8 mouse cellular contexts compared by ENCODE assay signal in genomic region chr7:16296146-16296545, GRCm38 (mm10). TPM values are rescaled to one million over a fixed set of nuclear protein-coding genes. Genes with fewer than 3 reads are reported as not detected.
DNase-seq lines count a peak whose midpoint lies in the region; ATAC-seq and TF ChIP-seq lines count a peak whose summit lies in the region.

No protein-coding gene starts in this region.

- peak overlapping the region; percentile 67; the same call in 1 of the 2 replicates for H3K4me2 ChIP-seq in intestine, embryonic 14.5 days (ENCODE audit: low read length)
- H3K4me2 ChIP-seq in intestine, postnatal 0 days (replicated peaks; ENCODE audit: low read depth): no peak overlapping the region

- no peaks in the 10 kb centered on the region for H3K27me3 ChIP-seq in intestine, embryonic 14.5 days (replicated peaks; ENCODE audit: control insufficient read depth, insufficient read depth, low read length)
- H3K27me3 ChIP-seq in intestine, postnatal 0 days (replicated peaks; ENCODE audit: control insufficient read depth, insufficient read depth, low read length): 0 out of 2 replicates have a peak, but pooled peaks cover 4% of the 10 kb centered on the region

- H3K9me3 ChIP-seq in intestine, embryonic 14.5 days (ENCODE audit: control insufficient read depth, low read length): no peaks in the 10 kb centered on the region
- no peaks in the 10 kb centered on the region for H3K9me3 ChIP-seq in intestine, postnatal 0 days (ENCODE audit: control insufficient read depth)

- 43% methylated on average over 2 of the region's 2 CpGs for WGBS in intestine, embryonic 14.5 days
- 32% methylated on average over 2 of the region's 2 CpGs for WGBS in intestine, postnatal 0 days
- WGBS in macrophage (ENCODE audit: missing documents): 42% methylated on average over 2 of the region's 2 CpGs

- intact Hi-C loops in left cerebral cortex, postnatal 10 days (cut with DNase I): loop anchor here (2.0 to 10.0 kb wide), 2 partner anchors 15 to 169 kb away; no protein-coding TSS in a partner anchor

- no peak overlapping the region for H3K9ac ChIP-seq in intestine, embryonic 14.5 days (ENCODE audit: low read length)
- H3K9ac ChIP-seq in intestine, postnatal 0 days (ENCODE audit: low read depth, low read length): no peak overlapping the region

- H3K36me3 ChIP-seq in intestine, embryonic 14.5 days (ENCODE audit: control insufficient read depth, insufficient read depth, low read length): no peaks in the 10 kb centered on the region
- H3K36me3 ChIP-seq in intestine, postnatal 0 days (ENCODE audit: control insufficient read depth, insufficient read depth): no peaks in the 10 kb centered on the region
- no peaks in the 10 kb centered on the region for H3K36me3 ChIP-seq in macrophage (ENCODE audit: inconsistent target)

- TF ChIP-seq CTCF in intestine, postnatal 0 days (IDR thresholded peaks at IDR 0.05; ENCODE audit: low read depth): no peak

- peak overlapping the region; percentile 75; the same call in 1 of the 2 replicates for H3K27ac ChIP-seq in intestine, embryonic 14.5 days (ENCODE audit: low read depth)
- no peak overlapping the region for H3K27ac ChIP-seq in intestine, postnatal 0 days (ENCODE audit: low read depth, low read length)
- peak overlapping the region; percentile 14 for H3K27ac ChIP-seq in macrophage

- H3K4me1 ChIP-seq in intestine, embryonic 14.5 days (replicated peaks; ENCODE audit: control insufficient read depth, insufficient read depth, low read length): peaks cover 26% of the 10 kb centered on the region
- no peaks in the 10 kb centered on the region for H3K4me1 ChIP-seq in intestine, postnatal 0 days (replicated peaks; ENCODE audit: control insufficient read depth, insufficient read depth, low read length)

- no peak overlapping the region for H3K4me3 ChIP-seq in intestine, embryonic 14.5 days (ENCODE audit: low read depth, low read length)
- H3K4me3 ChIP-seq in intestine, postnatal 0 days (ENCODE audit: low read depth, low read length): no peak overlapping the region
- no peak overlapping the region for H3K4me3 ChIP-seq in macrophage (ENCODE audit: inconsistent target)

- DNase-seq in intestine, embryonic 14.5 days (ENCODE audit: low spot score): no peak
- peak; percentile 21 for DNase-seq in MN1 (ENCODE audit: low spot score)
- no peak for DNase-seq in left cerebral cortex, postnatal 10 days (ENCODE audit: extremely low spot score in 1 of 2, low spot score in 2 of 2)
- DNase-seq in left cerebral cortex, adult 8-10 months (ENCODE audit: low spot score in 2 of 2): no peak
- DNase-seq in frontal cortex, postnatal 36 days (ENCODE audit: low spot score in 2 of 2): no peak

- ATAC-seq in intestine, embryonic 14.5 days (replicated peaks; ENCODE audit: low FRiP score, low TSS enrichment, low read depth): no peak
- ATAC-seq in intestine, postnatal 0 days: no peak
- peak; percentile 46 for ATAC-seq in erythroid progenitor cell, adult 5-6 weeks (replicated peaks; ENCODE audit: low FRiP score, poor library complexity, severe bottlenecking)

- H3K79me2 ChIP-seq in macrophage (ENCODE audit: inconsistent target): no peaks in the 10 kb centered on the region

RNA-seq across cellular contexts. Expression of gene Ccdc9, which starts 9.6 kb away (rescaled TPM):
- polyA plus RNA-seq in intestine, embryonic 14.5 days (2014; fragmentation: Nextera tagmentation; extraction: Ambion mirVana): 14.4 and 19.0 TPM in 2 replicates
- 14.2 and 14.8 TPM in 2 replicates for polyA plus RNA-seq in intestine, postnatal 0 days (2015; fragmentation: Nextera tagmentation; extraction: Ambion mirVana)
- 15.1 and 25.6 TPM in 2 replicates for total RNA-seq in erythroid progenitor cell, adult 5-6 weeks (2015; ENCODE audit: low replicate concordance)
- total RNA-seq in erythroid progenitor cell, adult 5-6 weeks (2017; ENCODE audit: low replicate concordance): 27.7 and 39.5 TPM in 2 replicates
- total RNA-seq in macrophage (2018; cell fraction: chromatin; rRNA removed): 100 to 1,000 TPM; 304 to 896 (median 675) TPM
- 10 to 100 TPM; 52.8 to 97.2 (median 73.4) TPM for total RNA-seq in macrophage (2018; cell fraction: cytosol; rRNA removed)
- 100 to 1,000 TPM; 161 to 339 (median 237) TPM for total RNA-seq in macrophage (2018; cell fraction: nucleus; rRNA removed)
- polyA plus RNA-seq in macrophage (2018): 99.0 to 183 TPM (median 120 TPM) in 3 replicates
- 10 to 100 TPM; 85.5 to 89.0 TPM for total RNA-seq in left cerebral cortex, postnatal 10 days (2021)
- 100 to 1,000 TPM in 1 of 4 experiments, 10 to 100 TPM in 3; 80.6 to 105 (median 83.6) TPM for total RNA-seq in left cerebral cortex, adult 8-10 months (2022)

RNA-seq across cellular contexts. Expression of gene Bbc3, which starts 12.0 kb away (rescaled TPM):
- 4.1 and 4.9 TPM in 2 replicates for polyA plus RNA-seq in intestine, embryonic 14.5 days (2014; fragmentation: Nextera tagmentation; extraction: Ambion mirVana)
- polyA plus RNA-seq in intestine, postnatal 0 days (2015; fragmentation: Nextera tagmentation; extraction: Ambion mirVana): 6.6 and 7.0 TPM in 2 replicates
- total RNA-seq in erythroid progenitor cell, adult 5-6 weeks (2015; ENCODE audit: low replicate concordance): 0.42 and 3.2 TPM in 2 replicates
- 0.76 and 2.6 TPM in 2 replicates for total RNA-seq in erythroid progenitor cell, adult 5-6 weeks (2017; ENCODE audit: low replicate concordance)
- 10 to 100 TPM in 18 of 26 experiments, 1 to 10 TPM in 8; 2.3 to 27.4 (median 15.9) TPM for total RNA-seq in macrophage (2018; cell fraction: chromatin; rRNA removed)
- 10 to 100 TPM in 23 of 26 experiments, 1 to 10 TPM in 3; 6.6 to 26.3 (median 16.8) TPM for total RNA-seq in macrophage (2018; cell fraction: cytosol; rRNA removed)
- 10 to 100 TPM; 11.1 to 31.5 (median 20.5) TPM for total RNA-seq in macrophage (2018; cell fraction: nucleus; rRNA removed)
- polyA plus RNA-seq in macrophage (2018): 5.0 to 24.1 TPM (median 6.4 TPM) in 3 replicates
- total RNA-seq in left cerebral cortex, postnatal 10 days (2021): 10 to 100 TPM; 30.1 to 34.6 TPM
- total RNA-seq in left cerebral cortex, adult 8-10 months (2022): 10 to 100 TPM in 3 of 4 experiments, 1 to 10 TPM in 1; 9.2 to 15.8 (median 12.0) TPM

RNA-seq across cellular contexts. Expression of gene Inafm1, which starts 22.7 kb away (rescaled TPM):
- polyA plus RNA-seq in intestine, embryonic 14.5 days (2014; fragmentation: Nextera tagmentation; extraction: Ambion mirVana): 16.0 and 18.1 TPM in 2 replicates
- 24.1 and 24.8 TPM in 2 replicates for polyA plus RNA-seq in intestine, postnatal 0 days (2015; fragmentation: Nextera tagmentation; extraction: Ambion mirVana)
- total RNA-seq in erythroid progenitor cell, adult 5-6 weeks (2015; ENCODE audit: low replicate concordance): 6.8 and 9.6 TPM in 2 replicates
- total RNA-seq in erythroid progenitor cell, adult 5-6 weeks (2017; ENCODE audit: low replicate concordance): 16.3 and 19.3 TPM in 2 replicates
- 10 to 100 TPM; 11.6 to 72.8 (median 39.4) TPM for total RNA-seq in macrophage (2018; cell fraction: chromatin; rRNA removed)
- total RNA-seq in macrophage (2018; cell fraction: cytosol; rRNA removed): 10 to 100 TPM in 4 of 26 experiments, 1 to 10 TPM in 22; 5.9 to 11.6 (median 8.4) TPM
- 10 to 100 TPM; 10.3 to 35.9 (median 25.5) TPM for total RNA-seq in macrophage (2018; cell fraction: nucleus; rRNA removed)
- polyA plus RNA-seq in macrophage (2018): 1.9 to 10.1 TPM (median 7.4 TPM) in 3 replicates
- total RNA-seq in left cerebral cortex, postnatal 10 days (2021): 10 to 100 TPM; 33.0 to 35.6 TPM
- 10 to 100 TPM; 34.6 to 36.9 (median 36.6) TPM for total RNA-seq in left cerebral cortex, adult 8-10 months (2022)

RNA-seq across cellular contexts. Expression of gene C5ar1, which starts 36.8 kb away (rescaled TPM):
- polyA plus RNA-seq in intestine, embryonic 14.5 days (2014; fragmentation: Nextera tagmentation; extraction: Ambion mirVana): 1.8 and 2.3 TPM in 2 replicates
- 2.1 TPM in 2 replicates for polyA plus RNA-seq in intestine, postnatal 0 days (2015; fragmentation: Nextera tagmentation; extraction: Ambion mirVana)
- total RNA-seq in erythroid progenitor cell, adult 5-6 weeks (2015; ENCODE audit: low replicate concordance): 5.4 and 8.0 TPM in 2 replicates
- 2.3 and 5.0 TPM in 2 replicates for total RNA-seq in erythroid progenitor cell, adult 5-6 weeks (2017; ENCODE audit: low replicate concordance)
- 100 to 1,000 TPM in 11 of 26 experiments, 10 to 100 TPM in 15; 18.9 to 297 (median 75.1) TPM for total RNA-seq in macrophage (2018; cell fraction: chromatin; rRNA removed)
- total RNA-seq in macrophage (2018; cell fraction: cytosol; rRNA removed): 100 to 1,000 TPM; 105 to 683 (median 289) TPM
- total RNA-seq in macrophage (2018; cell fraction: nucleus; rRNA removed): 100 to 1,000 TPM; 102 to 954 (median 358) TPM
- 254 to 928 TPM (median 285 TPM) in 3 replicates for polyA plus RNA-seq in macrophage (2018)
- total RNA-seq in left cerebral cortex, postnatal 10 days (2021): under 1 TPM; 0.71 to 0.83 TPM
- total RNA-seq in left cerebral cortex, adult 8-10 months (2022): 1 to 10 TPM in 2 of 4 experiments, under 1 TPM in 2; 0.46 to 3.4 (median 1.7) TPM

RNA-seq across cellular contexts. Expression of gene C5ar2, which starts 52.2 kb away (rescaled TPM):
- 0.09 TPM in 1 of 2 replicates, not detected in the other for polyA plus RNA-seq in intestine, embryonic 14.5 days (2014; fragmentation: Nextera tagmentation; extraction: Ambion mirVana)
- 0.16 and 0.26 TPM in 2 replicates for polyA plus RNA-seq in intestine, postnatal 0 days (2015; fragmentation: Nextera tagmentation; extraction: Ambion mirVana)
- total RNA-seq in erythroid progenitor cell, adult 5-6 weeks (2015; ENCODE audit: low replicate concordance): 2.2 and 8.4 TPM in 2 replicates
- 1.8 and 3.3 TPM in 2 replicates for total RNA-seq in erythroid progenitor cell, adult 5-6 weeks (2017; ENCODE audit: low replicate concordance)
- 1 to 10 TPM; 1.3 to 9.4 (median 4.6) TPM for total RNA-seq in macrophage (2018; cell fraction: chromatin; rRNA removed)
- 1 to 10 TPM; 2.3 to 7.1 (median 4.2) TPM for total RNA-seq in macrophage (2018; cell fraction: cytosol; rRNA removed)
- total RNA-seq in macrophage (2018; cell fraction: nucleus; rRNA removed): 10 to 100 TPM in 8 of 26 experiments, 1 to 10 TPM in 18; 4.5 to 18.7 (median 8.2) TPM
- polyA plus RNA-seq in macrophage (2018): 5.3 to 5.8 TPM (median 5.7 TPM) in 3 replicates
- under 1 TPM; 0.53 to 0.79 TPM for total RNA-seq in left cerebral cortex, postnatal 10 days (2021)
- total RNA-seq in left cerebral cortex, adult 8-10 months (2022): under 1 TPM; 0.30 to 0.67 (median 0.58) TPM
